Mouse (Mus musculus): ENCODE data around the gene Slamf1. TPM values are rescaled to one million over a fixed set of nuclear protein-coding genes. Genes with fewer than 3 reads are reported as not detected.
A peak's percentile ranks its signal among the peaks of the same experiment; 100 is the strongest.

The Slamf1 gene
- total and polyA plus RNA-seq, 2 experiments from 2014 or later, result 0.15 to 0.19 TPM

GRCm38 (mm10) chr1:171773232-171773989 lies 6.5 kb downstream of the Slamf1 start:
- no peaks in the 10 kb centered on the region for H3K9me3 ChIP-seq (ENCODE audit: low read length)
- no peak overlapping the region for H3K9ac ChIP-seq
- TF ChIP-seq CTCF (IDR thresholded peaks at IDR 0.05; ENCODE audit: low read depth), result no peak
- DNase-seq (no peak), ATAC-seq (no peak)
- no peaks in the 10 kb centered on the region for H3K4me1 ChIP-seq (ENCODE audit: insufficient read depth)
- no peak overlapping the region for H3K4me3 ChIP-seq (ENCODE audit: low read depth, low read length)
- no peaks in the 10 kb centered on the region for H3K36me3 ChIP-seq (ENCODE audit: insufficient read depth)
- H3K4me2 ChIP-seq (ENCODE audit: low read depth), result no peak overlapping the region
- H3K27me3 ChIP-seq (ENCODE audit: insufficient read depth, low read length), result no peaks in the 10 kb centered on the region
- WGBS, result 77% methylated on average over 10 of the region's 10 CpGs
- H3K27ac ChIP-seq (ENCODE audit: low read depth, low read length), result no peak overlapping the region

GRCm38 (mm10) chr1:171774266-171774665 lies 7.3 kb downstream of the Slamf1 start:
- Histone ChIP-seq H3K4me3 (ENCODE audit: low read depth, low read length) (no peak overlapping the region), H3K27me3 (ENCODE audit: insufficient read depth, low read length) (no peaks in the 10 kb centered on the region), H3K4me2 (ENCODE audit: low read depth) (no peak overlapping the region), H3K27ac (ENCODE audit: low read depth, low read length) (no peak overlapping the region), H3K36me3 (ENCODE audit: insufficient read depth) (no peaks in the 10 kb centered on the region), H3K9ac (no peak overlapping the region), H3K9me3 (ENCODE audit: low read length) (no peaks in the 10 kb centered on the region), H3K4me1 (ENCODE audit: insufficient read depth) (no peaks in the 10 kb centered on the region)
- TF ChIP-seq CTCF (IDR thresholded peaks at IDR 0.05; ENCODE audit: low read depth), result no peak
- ATAC-seq (no peak), DNase-seq (no peak)
- WGBS, result 79% methylated on average over 5 of the region's 5 CpGs

GRCm38 (mm10) chr1:171774678-171775077 lies 7.8 kb downstream of the Slamf1 start:
- no peak overlapping the region for H3K4me2 ChIP-seq (ENCODE audit: low read depth)
- WGBS, result 54% methylated on average over 11 of the region's 11 CpGs
- ATAC-seq, result peak; percentile 50; the same call in 1 of the 2 replicates

GRCm38 (mm10) chr1:171775781-171776180 lies 8.9 kb downstream of the Slamf1 start:
- Histone ChIP-seq H3K4me3 (ENCODE audit: low read depth, low read length) (no peak overlapping the region), H3K27me3 (ENCODE audit: insufficient read depth, low read length) (no peaks in the 10 kb centered on the region), H3K9me3 (ENCODE audit: low read length) (no peaks in the 10 kb centered on the region), H3K4me1 (ENCODE audit: insufficient read depth) (no peaks in the 10 kb centered on the region), H3K36me3 (ENCODE audit: insufficient read depth) (no peaks in the 10 kb centered on the region), H3K4me2 (ENCODE audit: low read depth) (no peak overlapping the region), H3K9ac (no peak overlapping the region), H3K27ac (ENCODE audit: low read depth, low read length) (no peak overlapping the region)
- ATAC-seq (no peak), DNase-seq (no peak)
- TF ChIP-seq CTCF (IDR thresholded peaks at IDR 0.05; ENCODE audit: low read depth), result no peak
- WGBS, result 83% methylated on average over 4 of the region's 4 CpGs

More at GRCm38 (mm10) chr1:171774678-171775077, 7.8 kb downstream of the Slamf1 start:
- Histone ChIP-seq H3K9ac (no peak overlapping the region), H3K9me3 (ENCODE audit: low read length) (no peaks in the 10 kb centered on the region), H3K27ac (ENCODE audit: low read depth, low read length) (no peak overlapping the region), H3K36me3 (ENCODE audit: insufficient read depth) (no peaks in the 10 kb centered on the region), H3K4me3 (ENCODE audit: low read depth, low read length) (no peak overlapping the region), H3K4me1 (ENCODE audit: insufficient read depth) (no peaks in the 10 kb centered on the region), H3K27me3 (ENCODE audit: insufficient read depth, low read length) (no peaks in the 10 kb centered on the region)
- DNase-seq, result peak; percentile 30
- no peak for TF ChIP-seq CTCF (IDR thresholded peaks at IDR 0.05; ENCODE audit: low read depth)

GRCm38 (mm10) chr1:171777026-171777425 lies 10.1 kb downstream of the Slamf1 start:
- 78% methylated on average over 7 of the region's 7 CpGs for WGBS
- H3K9ac ChIP-seq, result no peak overlapping the region
- no peak for TF ChIP-seq CTCF (IDR thresholded peaks at IDR 0.05; ENCODE audit: low read depth)

GRCm38 (mm10) chr1:171782287-171782915 lies 15.5 kb downstream of the Slamf1 start:
- 75% methylated on average over 5 of the region's 5 CpGs for WGBS
- Histone ChIP-seq H3K9me3 (ENCODE audit: low read length) (no peaks in the 10 kb centered on the region), H3K4me2 (ENCODE audit: low read depth) (no peak overlapping the region), H3K4me3 (ENCODE audit: low read depth, low read length) (no peak overlapping the region), H3K36me3 (ENCODE audit: insufficient read depth) (no peaks in the 10 kb centered on the region), H3K27ac (ENCODE audit: low read depth, low read length) (no peak overlapping the region), H3K4me1 (ENCODE audit: insufficient read depth) (no peaks in the 10 kb centered on the region), H3K9ac (no peak overlapping the region), H3K27me3 (ENCODE audit: insufficient read depth, low read length) (no peaks in the 10 kb centered on the region)
- no peak for TF ChIP-seq CTCF (IDR thresholded peaks at IDR 0.05; ENCODE audit: low read depth)
- no peak for DNase-seq
- no peak for ATAC-seq

More at GRCm38 (mm10) chr1:171777026-171777425, 10.1 kb downstream of the Slamf1 start:
- no peak for ATAC-seq
- Histone ChIP-seq H3K9me3 (ENCODE audit: low read length) (no peaks in the 10 kb centered on the region), H3K4me2 (ENCODE audit: low read depth) (no peak overlapping the region), H3K4me3 (ENCODE audit: low read depth, low read length) (no peak overlapping the region), H3K27ac (ENCODE audit: low read depth, low read length) (no peak overlapping the region), H3K4me1 (ENCODE audit: insufficient read depth) (no peaks in the 10 kb centered on the region), H3K27me3 (ENCODE audit: insufficient read depth, low read length) (no peaks in the 10 kb centered on the region), H3K36me3 (ENCODE audit: insufficient read depth) (no peaks in the 10 kb centered on the region)
- no peak for DNase-seq

- H3K4me2 ChIP-seq (ENCODE audit: low read depth), result no peak overlapping the region
- H3K9me3 ChIP-seq (ENCODE audit: low read length), result no peaks in the 10 kb centered on the region
- no peak for TF ChIP-seq CTCF (IDR thresholded peaks at IDR 0.05; ENCODE audit: low read depth)
- no peaks in the 10 kb centered on the region for H3K36me3 ChIP-seq (ENCODE audit: insufficient read depth)
- WGBS, result 95% methylated on average over 1 of the region's 1 CpGs
- DNase-seq (no peak), ATAC-seq (no peak)
- H3K27ac ChIP-seq (ENCODE audit: low read depth, low read length), result no peak overlapping the region
- H3K4me3 ChIP-seq (ENCODE audit: low read depth, low read length), result no peak overlapping the region
- no peaks in the 10 kb centered on the region for H3K4me1 ChIP-seq (ENCODE audit: insufficient read depth)
- H3K9ac ChIP-seq, result no peak overlapping the region
- no peaks in the 10 kb centered on the region for H3K27me3 ChIP-seq (ENCODE audit: insufficient read depth, low read length)
Measured at GRCm38 (mm10) chr1:171785871-171786270, 18.9 kb downstream of the Slamf1 start.
